Mouse (Mus musculus): ENCODE data around the gene Arhgef25. TPM values are rescaled to one million over a fixed set of nuclear protein-coding genes. Genes with fewer than 3 reads are reported as not detected.

Gene Arhgef25
- polyA plus RNA-seq, 1 experiment from 2014 or later, result 31.7 TPM

- ATAC-seq (ENCODE audit: insufficient read depth, low FRiP score, low TSS enrichment) (no peak), DNase-seq (ENCODE audit: low spot score) (no peak)
- no peak overlapping the region for H3K4me3 ChIP-seq (ENCODE audit: low read depth, low read length)
- H3K4me1 ChIP-seq (ENCODE audit: control insufficient read depth, insufficient read depth, low read length), result no peaks in the 10 kb centered on the region
- no peak overlapping the region for H3K4me2 ChIP-seq (ENCODE audit: low read depth)
- no peak overlapping the region for H3K27ac ChIP-seq (ENCODE audit: low read depth, low read length)
- H3K36me3 ChIP-seq (ENCODE audit: control insufficient read depth, insufficient read depth, low read length), result no peaks in the 10 kb centered on the region
- no peak overlapping the region for H3K9ac ChIP-seq (ENCODE audit: low read length)
- H3K9me3 ChIP-seq (ENCODE audit: control insufficient read depth, low read length), result no peaks in the 10 kb centered on the region
- H3K27me3 ChIP-seq (ENCODE audit: control insufficient read depth, insufficient read depth, low read length), result no peaks in the 10 kb centered on the region
- WGBS, result 64% methylated on average over 8 of the region's 8 CpGs
These were observed 36.5 kb upstream of the Arhgef25 start for GRCm38 (mm10) chr10:127226318-127226895.

- no peaks in the 10 kb centered on the region for H3K36me3 ChIP-seq (ENCODE audit: control insufficient read depth, insufficient read depth, low read length)
- WGBS, result 15% methylated on average over 10 of the region's 10 CpGs
These were observed 35.8 kb upstream of the Arhgef25 start for GRCm38 (mm10) chr10:127225732-127226131.

GRCm38 (mm10) chr10:127225213-127225612 lies 35.3 kb upstream of the Arhgef25 start:
- Histone ChIP-seq H3K9me3 (ENCODE audit: control insufficient read depth, low read length) (no peaks in the 10 kb centered on the region), H3K27me3 (ENCODE audit: control insufficient read depth, insufficient read depth, low read length) (no peaks in the 10 kb centered on the region), H3K36me3 (ENCODE audit: control insufficient read depth, insufficient read depth, low read length) (no peaks in the 10 kb centered on the region), H3K4me1 (ENCODE audit: control insufficient read depth, insufficient read depth, low read length) (no peaks in the 10 kb centered on the region), H3K4me2 (ENCODE audit: low read depth) (no peak overlapping the region), H3K27ac (ENCODE audit: low read depth, low read length) (no peak overlapping the region), H3K9ac (ENCODE audit: low read length) (no peak overlapping the region), H3K4me3 (ENCODE audit: low read depth, low read length) (no peak overlapping the region)
- 34% methylated on average over 6 of the region's 6 CpGs for WGBS
- ATAC-seq (ENCODE audit: insufficient read depth, low FRiP score, low TSS enrichment) (no peak), DNase-seq (ENCODE audit: low spot score) (no peak)

More at GRCm38 (mm10) chr10:127225732-127226131, 35.8 kb upstream of the Arhgef25 start:
- no peak overlapping the region for H3K4me2 ChIP-seq (ENCODE audit: low read depth)
- H3K9ac ChIP-seq (ENCODE audit: low read length), result no peak overlapping the region
- H3K27ac ChIP-seq (ENCODE audit: low read depth, low read length), result no peak overlapping the region
- no peaks in the 10 kb centered on the region for H3K27me3 ChIP-seq (ENCODE audit: control insufficient read depth, insufficient read depth, low read length)
- DNase-seq (ENCODE audit: low spot score) (no peak), ATAC-seq (ENCODE audit: insufficient read depth, low FRiP score, low TSS enrichment) (no peak)
- no peak overlapping the region for H3K4me3 ChIP-seq (ENCODE audit: low read depth, low read length)
- no peaks in the 10 kb centered on the region for H3K9me3 ChIP-seq (ENCODE audit: control insufficient read depth, low read length)
- no peaks in the 10 kb centered on the region for H3K4me1 ChIP-seq (ENCODE audit: control insufficient read depth, insufficient read depth, low read length)

- no peak overlapping the region for H3K27ac ChIP-seq (ENCODE audit: low read depth, low read length)
- ATAC-seq (ENCODE audit: insufficient read depth, low FRiP score, low TSS enrichment), result no peak
- no peak overlapping the region for H3K4me2 ChIP-seq (ENCODE audit: low read depth)
- DNase-seq (ENCODE audit: low spot score), result no peak
- H3K4me1 ChIP-seq (ENCODE audit: control insufficient read depth, insufficient read depth, low read length), result no peaks in the 10 kb centered on the region
- no peaks in the 10 kb centered on the region for H3K9me3 ChIP-seq (ENCODE audit: control insufficient read depth, low read length)
- H3K27me3 ChIP-seq (ENCODE audit: control insufficient read depth, insufficient read depth, low read length), result no peaks in the 10 kb centered on the region
- 91% methylated on average over 2 of the region's 2 CpGs for WGBS
- no peak overlapping the region for H3K9ac ChIP-seq (ENCODE audit: low read length)
- no peaks in the 10 kb centered on the region for H3K36me3 ChIP-seq (ENCODE audit: control insufficient read depth, insufficient read depth, low read length)
- no peak overlapping the region for H3K4me3 ChIP-seq (ENCODE audit: low read depth, low read length)
These were observed 28.5 kb upstream of the Arhgef25 start for GRCm38 (mm10) chr10:127218339-127218738.

- no peak overlapping the region for H3K9ac ChIP-seq (ENCODE audit: low read length)
- H3K4me1 ChIP-seq (ENCODE audit: control insufficient read depth, insufficient read depth, low read length), result no peaks in the 10 kb centered on the region
- ATAC-seq (ENCODE audit: insufficient read depth, low FRiP score, low TSS enrichment) (no peak), DNase-seq (ENCODE audit: low spot score) (no peak)
- no peak overlapping the region for H3K4me2 ChIP-seq (ENCODE audit: low read depth)
- no peaks in the 10 kb centered on the region for H3K9me3 ChIP-seq (ENCODE audit: control insufficient read depth, low read length)
- H3K27ac ChIP-seq (ENCODE audit: low read depth, low read length), result no peak overlapping the region
- no peak overlapping the region for H3K4me3 ChIP-seq (ENCODE audit: low read depth, low read length)
- no peaks in the 10 kb centered on the region for H3K27me3 ChIP-seq (ENCODE audit: control insufficient read depth, insufficient read depth, low read length)
- no peaks in the 10 kb centered on the region for H3K36me3 ChIP-seq (ENCODE audit: control insufficient read depth, insufficient read depth, low read length)
These were observed 27.3 kb upstream of the Arhgef25 start for GRCm38 (mm10) chr10:127217177-127217576.

- Histone ChIP-seq H3K27me3 (ENCODE audit: control insufficient read depth, insufficient read depth, low read length) (no peaks in the 10 kb centered on the region), H3K9ac (ENCODE audit: low read length) (no peak overlapping the region), H3K4me3 (ENCODE audit: low read depth, low read length) (no peak overlapping the region), H3K9me3 (ENCODE audit: control insufficient read depth, low read length) (no peaks in the 10 kb centered on the region), H3K36me3 (ENCODE audit: control insufficient read depth, insufficient read depth, low read length) (no peaks in the 10 kb centered on the region), H3K27ac (ENCODE audit: low read depth, low read length) (no peak overlapping the region), H3K4me2 (ENCODE audit: low read depth) (no peak overlapping the region), H3K4me1 (ENCODE audit: control insufficient read depth, insufficient read depth, low read length) (no peaks in the 10 kb centered on the region)
- 94% methylated on average over 11 of the region's 11 CpGs for WGBS
- ATAC-seq (ENCODE audit: insufficient read depth, low FRiP score, low TSS enrichment) (no peak), DNase-seq (ENCODE audit: low spot score) (no peak)
These were observed 26.6 kb upstream of the Arhgef25 start for GRCm38 (mm10) chr10:127216456-127216855.

GRCm38 (mm10) chr10:127214422-127214803 lies 24.5 kb upstream of the Arhgef25 start:
- Histone ChIP-seq H3K27ac (ENCODE audit: low read depth, low read length) (no peak overlapping the region), H3K4me1 (ENCODE audit: control insufficient read depth, insufficient read depth, low read length) (peaks cover 8% of the 10 kb centered on the region), H3K9ac (ENCODE audit: low read length) (no peak overlapping the region), H3K4me2 (ENCODE audit: low read depth) (no peak overlapping the region), H3K27me3 (ENCODE audit: control insufficient read depth, insufficient read depth, low read length) (no peaks in the 10 kb centered on the region), H3K9me3 (ENCODE audit: control insufficient read depth, low read length) (no peaks in the 10 kb centered on the region), H3K36me3 (ENCODE audit: control insufficient read depth, insufficient read depth, low read length) (no peaks in the 10 kb centered on the region), H3K4me3 (ENCODE audit: low read depth, low read length) (no peak overlapping the region)
- DNase-seq (ENCODE audit: low spot score) (no peak), ATAC-seq (ENCODE audit: insufficient read depth, low FRiP score, low TSS enrichment) (no peak)
- WGBS, result 42% methylated on average over 1 of the region's 1 CpGs

GRCm38 (mm10) chr10:127213704-127214421 lies 24.0 kb upstream of the Arhgef25 start:
- Histone ChIP-seq H3K9ac (ENCODE audit: low read length) (no peak overlapping the region), H3K36me3 (ENCODE audit: control insufficient read depth, insufficient read depth, low read length) (no peaks in the 10 kb centered on the region), H3K4me3 (ENCODE audit: low read depth, low read length) (no peak overlapping the region), H3K9me3 (ENCODE audit: control insufficient read depth, low read length) (no peaks in the 10 kb centered on the region), H3K27ac (ENCODE audit: low read depth, low read length) (no peak overlapping the region), H3K4me1 (ENCODE audit: control insufficient read depth, insufficient read depth, low read length) (peaks cover 8% of the 10 kb centered on the region), H3K27me3 (ENCODE audit: control insufficient read depth, insufficient read depth, low read length) (no peaks in the 10 kb centered on the region), H3K4me2 (ENCODE audit: low read depth) (no peak overlapping the region)
- no peak for ATAC-seq (ENCODE audit: insufficient read depth, low FRiP score, low TSS enrichment)
- no peak for DNase-seq (ENCODE audit: low spot score)
- WGBS, result 80% methylated on average over 13 of the region's 13 CpGs

- Histone ChIP-seq H3K4me2 (ENCODE audit: low read depth) (no peak overlapping the region), H3K9ac (ENCODE audit: low read length) (no peak overlapping the region), H3K4me1 (ENCODE audit: control insufficient read depth, insufficient read depth, low read length) (peaks cover 8% of the 10 kb centered on the region), H3K4me3 (ENCODE audit: low read depth, low read length) (no peak overlapping the region), H3K27me3 (ENCODE audit: control insufficient read depth, insufficient read depth, low read length) (no peaks in the 10 kb centered on the region), H3K36me3 (ENCODE audit: control insufficient read depth, insufficient read depth, low read length) (no peaks in the 10 kb centered on the region), H3K27ac (ENCODE audit: low read depth, low read length) (no peak overlapping the region), H3K9me3 (ENCODE audit: control insufficient read depth, low read length) (no peaks in the 10 kb centered on the region)
- ATAC-seq (ENCODE audit: insufficient read depth, low FRiP score, low TSS enrichment) (no peak), DNase-seq (ENCODE audit: low spot score) (no peak)
- WGBS, result 94% methylated on average over 8 of the region's 8 CpGs
These were observed 23.4 kb upstream of the Arhgef25 start for GRCm38 (mm10) chr10:127213272-127213671.
